Mouse (Mus musculus) heart, embryonic 10.5 days (tissue): ENCODE data around the gene Ptpro. TPM values are rescaled to one million over a fixed set of nuclear protein-coding genes. Genes with fewer than 3 reads are reported as not detected.
"Not testable (repeated sequence)": the region's sequence is repeated elsewhere in the genome, so short reads cannot be mapped to it uniquely, and the experiment has no call there.

Experiments used
- DNase-seq: peaks from one replicate; pipeline ENCODE4 v3.0.0-alpha.2; 2017; ENCODE audit warnings: low spot score
- H3K27ac ChIP-seq: fragments of 300-500 bp; sonication (generic); 2 replicates; pipeline ENCODE4 v1.5.1; 2016; ENCODE audit warnings: mild to moderate bottlenecking
- H3K27me3 ChIP-seq: fragments of 300-500 bp; sonication (generic); 2 replicates; pipeline ENCODE4 v1.6.1; 2016; ENCODE audit warnings: mild to moderate bottlenecking; ENCODE audit not compliant: poor library complexity, insufficient read depth, severe bottlenecking
- H3K36me3 ChIP-seq: fragments of 300-500 bp; sonication (generic); 2 replicates; pipeline ENCODE4 v1.6.1; 2016; ENCODE audit warnings: mild to moderate bottlenecking, moderate library complexity
- H3K4me1 ChIP-seq: fragments of 300-500 bp; sonication (generic); 2 replicates; pipeline ENCODE4 v1.6.1; 2016; ENCODE audit warnings: mild to moderate bottlenecking
- H3K4me3 ChIP-seq: fragments of 300-500 bp; sonication (generic); 2 replicates; pipeline ENCODE4 v1.5.1; 2016; ENCODE audit warnings: mild to moderate bottlenecking, moderate library complexity
- H3K9me3 ChIP-seq: fragments of 300-500 bp; sonication (generic); 2 replicates; pipeline ENCODE4 v1.6.1; 2016; ENCODE audit warnings: mild to moderate bottlenecking, moderate library complexity
- WGBS: fragments of 180-500 bp; shearing (Covaris S2); methylation state at CpG from one replicate; pipeline ENCODE4 v1.1.7; 2016; 5-methylcytosine and 5-hydroxymethylcytosine counted together
- polyA plus RNA-seq: library from polyadenylated mRNA; unstranded; fragments of >200 nt; fragmentation: Nextera tagmentation; extraction: Ambion mirVana; gene quantifications from 2 replicates; pipeline ENCODE4 v1.2.1, GENCODE M21; 2016

Ptpro gene
- polyA plus RNA-seq, 1 experiment from 2014 or later = 0.72 TPM

DNA sequence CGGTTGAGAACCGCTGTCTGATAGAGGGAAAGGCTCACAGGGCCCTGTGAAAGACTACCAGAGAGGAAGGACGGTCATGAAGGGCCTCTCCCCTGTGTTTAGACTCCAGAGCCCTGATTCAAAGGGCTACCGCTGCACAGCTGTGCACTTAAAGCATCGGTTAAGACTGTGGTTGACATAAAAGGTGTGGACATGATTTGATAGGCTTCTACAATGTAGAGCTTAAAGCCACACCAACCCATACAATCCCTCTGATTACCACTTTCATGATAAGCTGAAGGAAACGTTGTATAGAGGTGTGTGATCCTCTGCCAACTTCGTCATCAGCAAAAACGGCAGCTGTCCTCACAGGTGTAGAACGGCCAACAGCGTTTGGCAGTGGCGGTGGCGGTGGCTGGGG lies 191.0 kb downstream of the Ptpro start:
- H3K9me3 ChIP-seq = no peaks in the 10 kb centered on the region
- no peaks in the 10 kb centered on the region for H3K27me3 ChIP-seq
- no peaks in the 10 kb centered on the region for H3K36me3 ChIP-seq
- H3K27ac ChIP-seq = no peak overlapping the region
- peaks cover 13% of the 10 kb centered on the region; the same call in 1 of the 2 replicates for H3K4me1 ChIP-seq
- no peak overlapping the region for H3K4me3 ChIP-seq
- 87% methylated on average over 12 of the region's 12 CpGs for WGBS
- no peak for DNase-seq

DNA sequence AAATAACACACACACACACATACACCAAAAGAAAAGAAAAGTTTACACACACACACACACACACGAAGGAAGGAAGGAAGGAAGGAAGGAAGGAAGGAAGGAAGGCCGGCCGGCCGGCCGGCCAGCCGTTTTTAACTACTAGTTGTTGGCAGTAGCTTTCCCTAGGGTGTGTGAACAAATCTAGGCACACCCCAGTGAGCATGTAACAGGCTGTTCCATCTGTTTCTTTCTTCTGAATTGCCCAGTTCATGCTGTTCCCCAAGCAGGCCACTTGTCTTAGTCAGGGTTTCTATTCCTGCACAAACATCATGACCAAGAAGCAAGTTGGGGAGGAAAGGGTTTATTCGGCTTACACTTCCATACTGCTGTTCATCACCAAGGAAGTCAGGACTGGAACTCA lies 194.0 kb downstream of the Ptpro start:
- H3K4me3 ChIP-seq, H3K9me3 ChIP-seq, H3K27me3 ChIP-seq, H3K27ac ChIP-seq, DNase-seq, H3K4me1 ChIP-seq, H3K36me3 ChIP-seq: not testable (repeated sequence)
- WGBS = 77% methylated on average over 7 of the region's 7 CpGs

DNA sequence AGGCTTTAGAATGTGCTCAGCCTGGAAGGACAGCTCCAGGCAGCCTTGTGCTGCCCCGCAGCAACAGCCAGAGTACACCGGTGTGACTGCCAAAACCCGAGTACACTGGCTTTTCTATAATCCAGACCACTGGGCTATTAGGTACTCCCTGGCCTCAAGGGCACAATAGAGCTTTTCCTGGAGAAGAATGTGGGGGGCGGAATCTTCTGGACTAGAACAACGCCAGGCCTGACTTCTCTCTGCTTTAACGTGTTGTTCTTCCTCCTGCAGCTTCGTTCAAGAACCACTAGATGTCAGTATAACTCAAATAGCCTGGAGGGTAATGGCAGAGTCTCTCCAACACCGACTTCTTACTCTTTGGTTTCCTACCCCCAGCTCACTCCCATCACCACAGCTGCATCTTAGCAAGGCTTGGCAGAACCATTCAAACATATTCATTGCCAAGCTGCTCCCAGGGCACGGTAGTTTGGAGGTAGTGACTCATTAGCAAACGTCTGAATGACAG lies 203.5 kb downstream of the Ptpro start:
- Histone ChIP-seq H3K9me3 (no peaks in the 10 kb centered on the region), H3K4me1 (peaks cover 28% of the 10 kb centered on the region), H3K27me3 (peaks cover 8% of the 10 kb centered on the region; the same call in 1 of the 2 replicates), H3K36me3 (no peaks in the 10 kb centered on the region), H3K4me3 (peak overlapping the region; percentile 27), H3K27ac (peak overlapping the region; percentile 42)
- DNase-seq = peak; percentile 77
- WGBS = 14% methylated on average over 10 of the region's 10 CpGs

DNA sequence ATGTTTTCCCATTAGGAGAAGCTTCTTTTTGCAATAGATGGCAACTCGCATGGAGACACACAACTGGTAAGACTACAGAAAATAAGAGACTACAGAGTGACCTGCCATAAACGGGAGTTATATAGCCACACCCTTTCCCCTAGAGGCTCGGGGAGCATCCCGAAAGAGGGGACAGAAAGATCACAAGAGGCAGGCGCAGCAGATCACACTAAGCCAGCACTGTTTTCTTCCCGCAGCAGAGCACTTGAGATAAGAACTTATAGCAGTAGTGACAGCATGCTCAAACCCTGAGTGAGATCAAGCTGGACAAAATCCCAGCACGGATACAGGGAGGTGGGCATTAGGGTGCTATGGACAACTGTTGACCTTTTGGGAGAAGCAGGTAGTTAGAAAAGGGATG lies 203.9 kb downstream of the Ptpro start:
- Histone ChIP-seq H3K4me1 (peaks cover 28% of the 10 kb centered on the region), H3K36me3 (no peaks in the 10 kb centered on the region), H3K9me3 (no peaks in the 10 kb centered on the region), H3K27me3 (peaks cover 8% of the 10 kb centered on the region; the same call in 1 of the 2 replicates), H3K27ac (peak overlapping the region; percentile 4; the same call in 1 of the 2 replicates), H3K4me3 (peak overlapping the region; percentile 27)
- WGBS = 20% methylated on average over 7 of the region's 7 CpGs
- DNase-seq = peak; percentile 78

DNA sequence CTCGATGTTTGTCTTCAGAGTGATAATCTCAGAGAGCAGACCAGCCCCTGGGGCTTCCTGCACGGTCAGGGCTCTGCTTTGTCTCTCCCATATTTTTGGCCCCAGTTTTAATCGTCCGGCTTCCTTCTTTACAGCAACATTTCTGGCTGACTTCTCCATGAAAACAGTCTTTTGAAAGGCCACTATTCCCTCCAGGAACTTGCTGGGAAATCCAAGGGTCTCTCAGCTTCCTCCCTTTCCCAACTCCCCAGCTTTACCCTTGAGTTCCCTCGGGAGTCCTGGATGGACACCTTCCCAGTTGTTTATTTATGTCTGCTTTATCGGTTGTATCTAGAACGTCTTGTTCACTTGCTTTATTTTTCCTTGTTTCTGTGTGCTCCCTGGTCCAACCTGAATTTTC lies 205.1 kb downstream of the Ptpro start:
- H3K4me1 ChIP-seq = peaks cover 28% of the 10 kb centered on the region
- no peaks in the 10 kb centered on the region for H3K9me3 ChIP-seq
- 20% methylated on average over 7 of the region's 7 CpGs for WGBS
- no peak overlapping the region for H3K4me3 ChIP-seq
- H3K27ac ChIP-seq = no peak overlapping the region
- DNase-seq = no peak
- no peaks in the 10 kb centered on the region for H3K36me3 ChIP-seq
- peaks cover 8% of the 10 kb centered on the region; the same call in 1 of the 2 replicates for H3K27me3 ChIP-seq

DNA sequence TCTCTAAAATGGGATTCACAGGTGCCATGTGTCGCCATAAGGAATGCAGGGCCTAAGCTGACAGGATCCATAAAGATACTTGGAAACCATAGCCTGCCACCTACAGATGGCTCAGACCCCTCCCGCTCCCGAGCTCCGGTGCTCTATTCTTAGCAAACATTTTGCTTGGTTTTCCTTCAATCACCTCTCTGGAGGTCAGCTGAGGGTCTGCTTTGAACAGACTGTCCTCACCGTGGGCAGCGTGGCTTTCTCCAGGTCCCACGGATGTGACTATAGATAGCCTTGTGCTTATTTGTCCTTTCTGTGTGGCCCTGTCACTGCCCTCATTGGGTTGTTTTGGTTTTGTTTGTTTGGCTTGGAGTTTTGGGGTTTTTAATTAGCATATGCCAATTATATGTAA lies 206.0 kb downstream of the Ptpro start:
- Histone ChIP-seq H3K27ac (peak overlapping the region; percentile 75), H3K27me3 (peaks cover 8% of the 10 kb centered on the region; the same call in 1 of the 2 replicates), H3K9me3 (no peaks in the 10 kb centered on the region), H3K36me3 (no peaks in the 10 kb centered on the region), H3K4me3 (no peak overlapping the region), H3K4me1 (peaks cover 28% of the 10 kb centered on the region)
- DNase-seq = no peak
- 50% methylated on average over 7 of the region's 7 CpGs for WGBS

DNA sequence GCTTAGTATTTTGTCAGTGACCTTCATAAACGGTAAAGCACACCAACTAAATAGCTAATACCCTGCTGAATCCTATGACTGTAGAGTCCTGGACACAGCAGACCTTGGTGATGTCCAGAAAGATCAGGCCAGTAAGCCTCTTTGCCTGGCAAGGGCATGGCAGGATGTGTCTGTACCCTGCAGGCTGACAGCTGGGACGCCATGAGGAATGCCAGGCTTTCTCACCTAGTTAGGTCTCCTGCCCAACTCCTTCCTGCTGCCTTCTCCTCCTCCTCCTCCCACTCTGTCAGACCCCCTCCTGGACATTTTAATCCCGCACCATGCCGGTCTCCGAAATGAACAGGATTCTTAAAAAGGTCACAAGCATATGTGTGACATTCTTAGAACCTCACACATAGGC lies 211.7 kb downstream of the Ptpro start:
- H3K36me3 ChIP-seq = no peaks in the 10 kb centered on the region
- 84% methylated on average over 5 of the region's 5 CpGs for WGBS

DNA sequence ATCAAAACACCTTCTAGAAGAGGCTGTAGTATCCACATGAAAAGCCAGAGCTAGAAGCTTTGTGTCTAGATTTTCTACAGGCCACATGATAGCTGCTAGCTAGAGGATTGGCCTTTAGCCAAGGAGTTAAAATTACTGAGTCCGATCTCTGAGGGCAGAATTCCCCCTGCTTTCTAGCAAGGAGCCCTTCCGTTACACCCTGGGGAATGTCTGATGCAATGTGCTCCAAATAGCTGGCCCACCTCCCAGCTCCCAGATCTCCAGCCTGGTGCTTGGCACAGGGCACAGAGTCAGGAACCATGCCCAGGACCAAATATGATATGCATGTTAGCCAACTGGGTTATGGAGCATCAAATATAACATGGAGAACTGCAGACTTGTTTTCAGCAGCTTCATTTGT lies 213.1 kb downstream of the Ptpro start:
- Histone ChIP-seq H3K4me1 (peaks cover 12% of the 10 kb centered on the region; the same call in 1 of the 2 replicates), H3K27ac (peak overlapping the region; percentile 69), H3K27me3 (no peaks in the 10 kb centered on the region), H3K9me3 (no peaks in the 10 kb centered on the region), H3K4me3 (no peak overlapping the region), H3K36me3 (no peaks in the 10 kb centered on the region)
- no peak for DNase-seq
- 20% methylated on average over 2 of the region's 2 CpGs for WGBS

More for the DNA sequence above, 211.7 kb downstream of the Ptpro start:
- no peak for DNase-seq
- no peak overlapping the region for H3K4me3 ChIP-seq
- H3K27me3 ChIP-seq = no peaks in the 10 kb centered on the region
- H3K4me1 ChIP-seq = peaks cover 12% of the 10 kb centered on the region; the same call in 1 of the 2 replicates
- H3K27ac ChIP-seq = no peak overlapping the region; the same call in 1 of the 2 replicates
- no peaks in the 10 kb centered on the region for H3K9me3 ChIP-seq

DNA sequence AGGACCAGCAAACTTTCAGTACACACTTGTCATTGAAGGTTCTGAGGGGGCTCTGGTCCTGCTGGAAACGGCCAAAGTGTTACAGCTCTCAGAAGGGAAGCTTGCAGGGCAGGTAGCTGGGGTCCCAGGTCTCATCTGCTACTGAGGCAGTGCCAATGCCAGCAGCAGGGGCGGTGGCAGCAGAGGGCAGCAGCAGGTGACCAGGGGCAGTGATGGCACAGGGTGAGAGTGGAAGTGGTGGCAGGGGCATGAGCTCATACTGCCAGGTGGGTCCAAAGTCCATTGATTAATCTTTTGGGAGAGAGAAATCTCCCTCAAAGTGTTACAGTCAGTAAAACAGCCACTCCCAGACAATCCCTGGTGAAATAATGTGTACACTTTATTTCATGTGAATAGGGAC lies 214.1 kb downstream of the Ptpro start:
- Histone ChIP-seq H3K27ac (peak overlapping the region; percentile 69), H3K4me3 (no peak overlapping the region), H3K9me3 (no peaks in the 10 kb centered on the region), H3K27me3 (no peaks in the 10 kb centered on the region), H3K36me3 (no peaks in the 10 kb centered on the region), H3K4me1 (peaks cover 20% of the 10 kb centered on the region)
- WGBS = 63% methylated on average over 2 of the region's 2 CpGs
- DNase-seq = no peak

DNA sequence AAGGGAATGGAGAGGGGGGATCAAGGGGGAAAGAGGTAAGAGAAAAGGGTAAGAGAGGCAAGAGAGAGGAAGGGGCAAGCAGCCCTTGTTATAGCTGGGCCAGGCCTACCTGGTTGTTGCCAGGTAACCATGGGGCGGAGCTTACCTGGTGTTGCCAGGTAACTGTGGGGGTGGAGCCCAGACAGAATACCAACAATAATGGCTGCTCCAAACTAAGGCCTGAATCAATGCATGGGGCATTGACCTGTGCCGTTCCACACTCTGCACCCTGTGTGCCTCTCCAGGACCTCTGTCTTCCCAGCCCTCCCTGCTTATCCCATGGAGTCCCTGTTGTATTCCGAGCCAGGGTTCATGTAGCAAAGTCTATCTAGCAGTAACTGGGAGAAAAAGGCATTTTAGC lies 215.6 kb downstream of the Ptpro start:
- H3K9me3 ChIP-seq = no peaks in the 10 kb centered on the region
- peaks cover 23% of the 10 kb centered on the region for H3K4me1 ChIP-seq
- 0 out of 2 replicates have a peak overlapping the region, but pooled peaks have one; percentile 16 for H3K27ac ChIP-seq
- 90% methylated on average over 3 of the region's 3 CpGs for WGBS
- no peaks in the 10 kb centered on the region for H3K36me3 ChIP-seq
- H3K4me3 ChIP-seq = no peak overlapping the region
- no peak for DNase-seq
- no peaks in the 10 kb centered on the region for H3K27me3 ChIP-seq

DNA sequence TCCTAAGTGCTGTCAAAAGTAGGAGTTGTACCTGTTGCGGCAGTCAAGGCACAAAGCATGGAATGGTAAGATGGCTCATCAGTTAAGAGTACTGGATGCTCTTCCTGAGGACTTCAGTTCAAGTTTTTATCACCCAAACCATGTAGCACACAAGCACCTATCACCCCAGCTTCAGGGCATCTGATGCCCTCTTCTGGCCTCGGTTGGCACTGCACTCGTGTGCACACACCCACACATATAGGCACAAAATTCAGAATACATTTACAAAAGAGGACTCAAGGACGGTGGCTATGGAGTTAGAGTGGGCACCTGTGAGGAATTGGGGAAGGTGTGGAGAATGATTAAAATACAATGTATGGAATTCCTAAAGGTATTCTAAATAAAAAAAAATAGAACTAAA lies 217.4 kb downstream of the Ptpro start:
- Histone ChIP-seq H3K36me3 (no peaks in the 10 kb centered on the region), H3K4me3 (no peak overlapping the region), H3K27ac (no peak overlapping the region), H3K27me3 (no peaks in the 10 kb centered on the region), H3K4me1 (peaks cover 23% of the 10 kb centered on the region), H3K9me3 (no peaks in the 10 kb centered on the region)
- 94% methylated on average over 4 of the region's 4 CpGs for WGBS
- no peak for DNase-seq

DNA sequence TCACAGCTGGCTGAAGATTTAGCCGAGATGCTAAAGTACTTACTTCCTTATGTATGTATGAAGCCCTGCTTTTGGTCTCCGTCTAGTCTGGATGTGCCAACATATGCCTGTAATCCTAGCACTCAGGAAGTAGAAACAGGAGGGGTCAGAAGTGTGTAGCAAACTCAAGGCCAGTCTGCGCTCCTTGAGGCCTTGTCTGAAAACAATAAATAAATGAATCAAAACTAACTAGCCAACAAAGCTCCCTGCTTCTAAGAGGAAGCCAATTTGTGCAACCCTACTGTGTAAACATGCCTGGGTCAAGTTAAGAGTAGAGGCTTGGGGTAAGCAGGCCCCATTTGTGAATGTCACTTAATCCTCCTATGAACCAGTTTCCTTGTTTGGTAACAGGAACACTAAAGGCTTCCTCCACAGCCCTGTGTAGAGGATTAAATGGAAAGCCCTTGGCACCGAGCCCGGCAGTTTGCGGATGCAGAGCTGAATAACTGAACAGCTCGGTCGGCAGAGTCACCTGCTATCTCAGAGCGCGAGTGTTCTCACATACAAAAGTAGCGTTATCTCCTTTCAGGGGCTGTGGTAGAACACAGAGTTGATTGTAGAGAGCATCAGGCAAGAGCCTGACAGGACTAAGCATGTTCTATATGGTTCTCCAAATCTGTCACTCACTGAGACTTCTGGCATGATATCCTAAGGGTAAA lies 218.9 kb downstream of the Ptpro start:
- DNase-seq = peak; percentile 90

DNA sequence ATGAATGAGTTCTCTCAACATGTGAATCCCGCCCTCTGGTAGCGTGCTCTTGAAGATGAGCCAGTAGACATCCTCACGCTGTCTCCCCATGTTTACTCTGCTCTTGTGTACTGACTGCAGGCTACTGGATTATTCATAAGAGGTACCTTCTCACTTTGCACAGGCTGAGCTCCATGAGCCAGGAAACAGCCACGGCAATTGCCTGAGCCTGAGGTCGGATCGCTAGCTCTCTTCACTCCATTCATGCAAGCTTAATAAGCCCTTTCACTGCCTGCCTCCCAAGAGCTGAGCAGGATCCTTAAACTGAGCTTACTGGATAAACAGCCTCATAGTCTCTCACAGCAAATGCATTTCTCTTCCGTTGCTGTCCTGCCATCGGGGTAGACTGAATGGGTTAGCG lies 220.0 kb downstream of the Ptpro start:
- Histone ChIP-seq H3K27me3 (no peaks in the 10 kb centered on the region), H3K9me3 (no peaks in the 10 kb centered on the region), H3K27ac (no peak overlapping the region; the same call in 1 of the 2 replicates), H3K4me3 (no peak overlapping the region), H3K36me3 (peaks cover 9% of the 10 kb centered on the region), H3K4me1 (peaks cover 13% of the 10 kb centered on the region)
- 90% methylated on average over 9 of the region's 9 CpGs for WGBS
- DNase-seq = no peak

More for the DNA sequence above, 218.9 kb downstream of the Ptpro start:
- WGBS = 31% methylated on average over 11 of the region's 11 CpGs
- Histone ChIP-seq H3K4me3 (no peak overlapping the region), H3K27ac (peak overlapping the region; percentile 86), H3K36me3 (peaks cover 2% of the 10 kb centered on the region; the same call in 1 of the 2 replicates), H3K4me1 (peaks cover 16% of the 10 kb centered on the region), H3K9me3 (no peaks in the 10 kb centered on the region), H3K27me3 (no peaks in the 10 kb centered on the region)
